Mouse (Mus musculus): ENCODE measurements around the gene Egfem1. TPM values are rescaled to one million over a fixed set of nuclear protein-coding genes. Genes with fewer than 3 reads are reported as not detected.

Gene Egfem1
- total RNA-seq, 1 experiment from 2014 or later: not detected

GRCm38 (mm10) chr3:29132054-29132931 is 50.5 kb downstream of the Egfem1 start:
- no peak for ATAC-seq (replicated peaks; ENCODE audit: insufficient number of reproducible peaks, low FRiP score, low TSS enrichment, poor library complexity, severe bottlenecking)

GRCm38 (mm10) chr3:29134509-29134908 is 52.7 kb downstream of the Egfem1 start:
- ATAC-seq (replicated peaks; ENCODE audit: insufficient number of reproducible peaks, low FRiP score, low TSS enrichment, poor library complexity, severe bottlenecking): no peak

- ATAC-seq (replicated peaks; ENCODE audit: insufficient number of reproducible peaks, low FRiP score, low TSS enrichment, poor library complexity, severe bottlenecking): no peak
Measured at GRCm38 (mm10) chr3:29135176-29136064, 53.6 kb downstream of the Egfem1 start.

GRCm38 (mm10) chr3:29136065-29136955 is 54.5 kb downstream of the Egfem1 start:
- no peak for ATAC-seq (replicated peaks; ENCODE audit: insufficient number of reproducible peaks, low FRiP score, low TSS enrichment, poor library complexity, severe bottlenecking)

GRCm38 (mm10) chr3:29168401-29168800 is 86.6 kb downstream of the Egfem1 start:
- ATAC-seq (replicated peaks; ENCODE audit: insufficient number of reproducible peaks, low FRiP score, low TSS enrichment, poor library complexity, severe bottlenecking): no peak

GRCm38 (mm10) chr3:29169003-29169402 is 87.2 kb downstream of the Egfem1 start:
- no peak for ATAC-seq (replicated peaks; ENCODE audit: insufficient number of reproducible peaks, low FRiP score, low TSS enrichment, poor library complexity, severe bottlenecking)

GRCm38 (mm10) chr3:29176991-29177390 is 95.2 kb downstream of the Egfem1 start:
- no peak for ATAC-seq (replicated peaks; ENCODE audit: insufficient number of reproducible peaks, low FRiP score, low TSS enrichment, poor library complexity, severe bottlenecking)

GRCm38 (mm10) chr3:29182988-29183387 is 101.2 kb downstream of the Egfem1 start:
- no peak for ATAC-seq (replicated peaks; ENCODE audit: insufficient number of reproducible peaks, low FRiP score, low TSS enrichment, poor library complexity, severe bottlenecking)

- no peak for ATAC-seq (replicated peaks; ENCODE audit: insufficient number of reproducible peaks, low FRiP score, low TSS enrichment, poor library complexity, severe bottlenecking)
Measured at GRCm38 (mm10) chr3:29183615-29184198, 101.9 kb downstream of the Egfem1 start.

- no peak for ATAC-seq (replicated peaks; ENCODE audit: insufficient number of reproducible peaks, low FRiP score, low TSS enrichment, poor library complexity, severe bottlenecking)
Measured at GRCm38 (mm10) chr3:29184486-29185241, 102.8 kb downstream of the Egfem1 start.

GRCm38 (mm10) chr3:29190263-29190662 is 108.4 kb downstream of the Egfem1 start:
- ATAC-seq (replicated peaks; ENCODE audit: insufficient number of reproducible peaks, low FRiP score, low TSS enrichment, poor library complexity, severe bottlenecking): no peak

GRCm38 (mm10) chr3:29197727-29198512 is 116.1 kb downstream of the Egfem1 start:
- ATAC-seq (replicated peaks; ENCODE audit: insufficient number of reproducible peaks, low FRiP score, low TSS enrichment, poor library complexity, severe bottlenecking): no peak

GRCm38 (mm10) chr3:29200601-29201000 is 118.8 kb downstream of the Egfem1 start:
- ATAC-seq (replicated peaks; ENCODE audit: insufficient number of reproducible peaks, low FRiP score, low TSS enrichment, poor library complexity, severe bottlenecking): no peak

GRCm38 (mm10) chr3:29202536-29202935 is 120.7 kb downstream of the Egfem1 start:
- ATAC-seq (replicated peaks; ENCODE audit: insufficient number of reproducible peaks, low FRiP score, low TSS enrichment, poor library complexity, severe bottlenecking): no peak

- ATAC-seq (replicated peaks; ENCODE audit: insufficient number of reproducible peaks, low FRiP score, low TSS enrichment, poor library complexity, severe bottlenecking): no peak
Measured at GRCm38 (mm10) chr3:29222414-29222813, 140.6 kb downstream of the Egfem1 start.

GRCm38 (mm10) chr3:29229712-29230111 is 147.9 kb downstream of the Egfem1 start:
- ATAC-seq (replicated peaks; ENCODE audit: insufficient number of reproducible peaks, low FRiP score, low TSS enrichment, poor library complexity, severe bottlenecking): no peak

- no peak for ATAC-seq (replicated peaks; ENCODE audit: insufficient number of reproducible peaks, low FRiP score, low TSS enrichment, poor library complexity, severe bottlenecking)
Measured at GRCm38 (mm10) chr3:29235477-29235876, 153.7 kb downstream of the Egfem1 start.

Data from monocyte, adult 5-6 weeks (primary cell).